Mouse (Mus musculus) small intestine, adult 2 months (tissue): ENCODE results near the gene Cda.

ENCODE experiments used
- CTCF ChIP-seq: fragments of 200-500 bp; IDR thresholded peaks from 2 replicates; pipeline ENCODE4 v1.5.1; 2012; ENCODE audit warnings: low read depth, mild to moderate bottlenecking, control low read depth, inconsistent platforms, low read length, moderate library complexity, mixed read lengths; ENCODE audit not compliant: insufficient replicate concordance, insufficient read length; ENCODE audit errors: extremely low read depth
- POLR2A ChIP-seq: fragments of 200-500 bp; IDR thresholded peaks from 2 replicates; pipeline ENCODE4 v1.6.1; 2012; ENCODE audit warnings: low read depth, mild to moderate bottlenecking, control low read depth, inconsistent platforms, low read length, moderate library complexity

- no peak for TF ChIP-seq CTCF
- no peak for TF ChIP-seq POLR2A
These were observed 48.2 kb upstream of the Cda start for GRCm38 (mm10) chr4:138415991-138416390.
